Mouse (Mus musculus): ENCODE results near the gene Prkar1b.

Gene Prkar1b

DNA sequence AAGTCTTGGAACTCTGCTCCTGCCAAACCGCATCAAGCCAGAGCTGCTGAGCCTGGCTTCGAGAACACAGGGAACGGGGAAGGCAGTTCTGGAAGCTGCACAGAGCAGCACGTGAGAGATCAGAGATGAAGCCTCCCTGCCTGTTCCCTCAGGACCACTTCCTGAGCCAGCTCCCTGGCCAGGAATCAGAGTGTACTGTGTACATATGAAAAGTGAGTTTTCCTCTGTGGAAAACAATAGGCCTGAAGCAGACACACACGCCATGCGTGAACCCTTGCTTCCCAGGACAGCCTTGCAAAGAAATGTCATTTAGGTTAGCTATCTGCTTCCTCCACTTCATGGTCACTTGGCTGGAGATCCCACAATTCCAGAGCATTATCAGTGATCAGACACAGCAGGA lies 48.0 kb downstream of the Prkar1b start:
- no peak for DNase-seq (ENCODE audit: low read depth)

DNA sequence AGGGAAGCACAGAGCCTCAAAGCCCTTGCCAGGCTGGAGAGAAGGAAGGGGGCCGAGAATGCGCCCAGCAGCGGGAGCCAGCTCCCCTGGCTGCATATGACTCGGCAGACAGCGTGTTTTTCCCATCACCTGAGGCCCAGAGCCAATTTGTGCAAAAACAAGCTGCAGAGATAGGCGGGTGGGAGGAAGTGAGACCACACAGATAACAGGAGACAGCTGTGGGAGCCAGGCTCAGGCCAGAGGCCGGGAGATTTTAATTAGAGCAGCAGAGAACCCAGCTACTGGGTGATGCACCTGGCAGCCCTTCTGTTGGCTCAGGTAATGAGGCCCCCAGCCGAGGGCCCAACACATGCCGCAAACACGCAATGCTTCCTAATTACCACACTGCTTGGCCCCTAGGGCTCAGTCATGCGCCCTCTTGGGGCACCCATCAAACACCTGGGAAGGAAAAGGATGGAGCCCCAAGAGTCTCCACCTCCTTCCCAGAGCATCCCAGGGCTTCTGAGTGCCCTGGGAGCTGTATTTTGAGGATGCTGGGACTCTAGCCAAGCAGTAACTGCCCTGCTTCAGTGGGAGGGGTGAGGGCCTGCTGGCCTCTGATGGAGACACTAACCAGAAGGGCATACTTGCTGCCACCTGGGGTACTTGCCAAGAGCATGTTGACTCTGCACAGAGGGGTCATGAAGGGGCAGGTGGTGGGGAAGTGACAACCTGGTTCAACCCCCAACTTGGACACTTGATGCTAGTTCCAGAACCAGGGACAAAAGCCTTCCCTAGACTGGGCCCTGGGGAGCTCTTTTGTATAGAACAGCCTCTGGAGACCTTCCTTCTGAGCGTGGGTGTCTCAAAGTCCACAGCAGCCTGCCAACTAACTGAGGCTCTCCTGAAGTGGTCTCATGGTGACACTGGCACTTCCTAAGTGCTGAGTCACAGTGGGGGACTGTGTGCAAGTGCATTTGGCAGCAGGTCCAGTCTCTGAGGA lies 50.5 kb downstream of the Prkar1b start:
- DNase-seq (ENCODE audit: low read depth) = no peak

- no peak for DNase-seq (ENCODE audit: low read depth)
Observed at GRCm38 (mm10) chr5:139095297-139096110, 54.3 kb downstream of the Prkar1b start.

DNA sequence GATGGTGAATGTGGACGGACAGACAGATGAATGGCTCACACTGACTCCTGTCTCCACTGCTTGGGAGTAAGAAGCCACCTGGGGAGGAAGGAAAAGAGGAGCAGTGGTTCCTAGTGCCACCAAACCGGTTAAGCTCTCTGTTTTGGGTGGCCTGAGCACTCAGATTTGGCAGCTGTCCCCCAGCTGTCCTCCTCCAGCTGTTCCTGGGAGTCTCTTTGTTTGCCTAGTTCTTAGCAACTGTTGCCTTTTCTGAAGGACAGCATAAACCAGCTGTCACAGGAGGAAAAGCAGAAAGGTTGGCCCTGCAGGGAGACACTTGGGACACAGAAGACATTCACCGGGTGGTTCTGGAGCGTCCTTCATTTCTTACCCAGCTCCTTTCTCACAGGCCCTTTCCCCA lies 56.3 kb downstream of the Prkar1b start:
- DNase-seq (ENCODE audit: low read depth) = no peak

- DNase-seq (ENCODE audit: low read depth) = no peak
Observed at GRCm38 (mm10) chr5:139091713-139092112, 58.1 kb downstream of the Prkar1b start.

GRCm38 (mm10) chr5:139090162-139090561 lies 59.6 kb downstream of the Prkar1b start:
- no peak for DNase-seq (ENCODE audit: low read depth)

GRCm38 (mm10) chr5:139088173-139088572 lies 61.6 kb downstream of the Prkar1b start:
- DNase-seq (ENCODE audit: low read depth) = peak; percentile 50

- peak; percentile 38 for DNase-seq (ENCODE audit: low read depth)
Observed at GRCm38 (mm10) chr5:139084831-139085519, 64.8 kb downstream of the Prkar1b start.

DNA sequence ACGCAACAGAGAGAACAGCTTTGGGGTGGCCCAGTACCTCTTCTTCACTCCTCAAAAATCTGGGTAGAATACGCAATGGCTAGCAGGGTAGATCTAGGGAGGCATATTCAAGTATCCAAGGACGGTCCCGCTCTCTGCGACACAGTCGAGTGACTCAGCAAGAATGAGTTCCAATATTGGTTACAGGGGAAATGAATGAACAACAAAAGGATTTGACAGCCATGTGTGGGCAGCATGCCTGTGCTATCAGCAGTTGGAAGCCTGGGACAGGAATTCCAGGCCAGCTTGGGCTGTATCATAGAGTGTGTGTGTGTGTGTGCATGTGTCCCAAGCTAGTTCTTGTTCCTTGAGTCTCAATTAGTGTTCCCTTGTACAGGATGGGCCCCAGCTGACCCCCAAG lies 65.5 kb downstream of the Prkar1b start:
- DNase-seq (ENCODE audit: low read depth) = no peak

DNA sequence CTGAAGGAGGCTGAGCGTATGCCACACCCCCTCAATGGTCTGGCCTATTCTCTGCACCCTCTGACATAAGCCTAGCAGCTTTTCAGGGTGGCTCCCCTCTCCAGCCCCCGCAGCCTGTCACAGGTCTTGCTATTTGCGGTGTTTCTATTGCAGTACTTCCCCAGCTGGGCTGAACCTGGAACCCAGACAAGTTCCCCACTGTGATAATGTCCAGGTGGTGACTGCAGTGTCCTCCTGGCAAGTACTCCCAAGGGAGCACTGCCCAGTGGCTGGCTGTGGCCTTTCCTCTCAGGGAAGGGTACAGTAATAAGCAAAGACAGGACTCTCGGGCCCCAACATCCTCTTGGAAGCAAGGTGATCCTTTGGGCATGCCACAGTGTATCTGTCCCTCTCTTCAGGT lies 66.0 kb downstream of the Prkar1b start:
- no peak for DNase-seq (ENCODE audit: low read depth)

DNA sequence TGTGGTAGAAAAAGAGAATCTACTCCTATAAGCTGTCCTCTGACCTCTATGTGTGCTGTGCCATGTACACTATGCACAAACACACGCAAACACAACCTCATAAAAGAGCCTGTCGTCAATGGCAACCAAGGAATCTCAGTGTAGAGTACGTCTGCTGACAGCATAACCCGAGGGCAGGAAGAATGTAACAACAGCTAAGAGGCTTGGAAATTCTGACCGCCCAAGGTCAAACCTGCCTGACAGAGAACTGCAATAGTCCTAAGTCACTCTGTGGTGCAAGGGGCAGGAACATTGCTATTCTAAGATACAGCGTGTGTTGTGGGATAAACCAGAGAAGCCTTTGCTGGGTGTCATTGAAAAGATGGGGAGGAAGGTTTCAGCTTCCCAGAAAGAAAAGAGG lies 68.4 kb downstream of the Prkar1b start:
- DNase-seq (ENCODE audit: low read depth) = peak; percentile 15

DNA sequence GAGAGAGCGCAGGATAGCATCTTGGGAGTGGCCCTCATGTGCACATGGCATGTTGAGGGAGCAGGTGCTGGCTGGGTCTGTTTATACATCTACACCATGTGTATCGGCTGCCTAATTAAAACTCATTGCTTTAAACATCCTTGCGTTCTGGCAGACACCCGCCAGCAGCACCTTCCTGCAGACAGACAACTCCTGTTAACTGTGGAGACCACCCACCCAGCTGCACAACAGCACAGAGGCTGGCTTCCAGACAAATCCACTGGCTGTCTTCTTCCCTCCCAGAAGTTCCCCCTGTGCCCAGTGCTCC lies 71.7 kb downstream of the Prkar1b start:
- no peak for DNase-seq (ENCODE audit: low read depth)

GRCm38 (mm10) chr5:139077311-139078155 lies 72.3 kb downstream of the Prkar1b start:
- DNase-seq (ENCODE audit: low read depth) = no peak

DNA sequence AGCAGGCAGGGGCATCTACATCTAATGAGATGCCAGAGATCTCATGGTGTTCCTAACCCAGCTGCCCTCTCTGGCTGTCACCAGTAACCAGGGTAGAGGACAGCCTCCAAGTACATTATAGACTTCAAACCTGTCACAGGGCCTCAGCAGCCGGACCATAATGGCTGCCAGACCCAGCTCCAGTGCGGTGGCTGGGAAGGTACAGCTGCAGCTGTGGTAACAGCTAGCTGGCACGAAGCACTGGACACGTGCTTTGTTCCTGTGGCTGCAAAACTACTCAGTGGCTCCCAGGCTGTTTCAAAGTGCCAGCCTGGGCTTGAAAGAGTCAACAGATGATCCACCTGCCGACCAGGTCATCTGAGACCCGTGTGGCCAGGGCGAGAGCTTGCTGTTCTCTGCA lies 73.4 kb downstream of the Prkar1b start:
- no peak for DNase-seq (ENCODE audit: low read depth)

DNA sequence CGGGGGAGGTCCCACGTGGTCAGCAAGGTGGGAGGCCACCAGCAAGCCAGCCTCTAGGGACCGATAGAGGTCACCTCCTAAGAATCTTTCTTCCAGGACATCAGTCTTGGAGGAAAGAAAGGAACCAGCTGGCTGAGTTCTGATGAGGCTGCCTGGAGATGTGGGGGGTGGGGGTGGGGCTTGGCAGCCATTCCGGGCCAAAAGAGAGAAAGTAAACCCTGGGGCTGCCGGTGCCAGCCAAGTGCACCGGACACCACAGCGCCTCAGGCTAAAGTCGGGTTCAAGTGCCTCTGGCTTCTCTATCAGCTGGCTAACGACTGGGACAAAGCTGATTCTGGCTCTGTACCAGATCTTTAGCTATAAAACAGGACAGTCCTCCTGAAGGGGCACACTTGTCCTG lies 74.0 kb downstream of the Prkar1b start:
- no peak for DNase-seq (ENCODE audit: low read depth)

DNA sequence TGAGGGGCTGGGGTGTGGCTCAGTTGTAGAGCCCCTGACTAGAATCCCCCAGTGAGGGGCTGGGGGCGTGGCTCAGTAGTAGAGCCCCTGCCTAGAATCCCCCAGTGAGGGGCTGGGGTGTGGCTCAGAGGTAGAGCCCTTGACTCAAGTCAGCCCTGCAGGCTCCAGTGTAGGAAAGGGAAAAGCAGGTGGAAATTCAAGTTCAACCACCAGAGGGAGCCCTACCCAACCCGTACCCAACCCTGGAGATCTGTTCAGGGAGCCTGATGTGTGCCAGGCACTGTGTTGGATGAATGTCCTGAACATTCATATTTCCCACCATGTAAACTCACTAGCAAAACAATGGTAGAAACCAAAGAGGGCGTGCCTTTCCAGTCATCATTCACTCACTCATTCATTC lies 74.7 kb downstream of the Prkar1b start:
- peak; percentile 85 for DNase-seq (ENCODE audit: low read depth)

DNA sequence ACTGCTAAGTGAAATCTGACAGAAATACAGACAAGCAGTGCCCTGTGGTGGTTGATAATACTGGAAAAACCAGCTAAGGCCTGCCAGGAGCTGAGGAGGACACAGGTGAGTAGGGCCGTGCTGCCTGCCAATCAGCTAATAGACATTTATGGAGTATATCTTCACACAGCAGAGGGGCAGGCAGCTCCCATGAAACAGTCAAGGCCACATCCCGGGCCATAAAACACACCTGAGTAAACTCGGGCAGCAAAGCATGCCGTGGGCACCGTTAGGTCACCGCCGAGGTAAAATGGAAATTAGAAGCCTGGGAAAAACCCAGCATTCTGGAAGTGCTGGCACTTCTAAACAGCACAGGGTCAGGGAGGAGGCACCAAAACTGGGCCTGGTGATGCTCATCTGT lies 75.8 kb downstream of the Prkar1b start:
- no peak for DNase-seq (ENCODE audit: low read depth)

DNA sequence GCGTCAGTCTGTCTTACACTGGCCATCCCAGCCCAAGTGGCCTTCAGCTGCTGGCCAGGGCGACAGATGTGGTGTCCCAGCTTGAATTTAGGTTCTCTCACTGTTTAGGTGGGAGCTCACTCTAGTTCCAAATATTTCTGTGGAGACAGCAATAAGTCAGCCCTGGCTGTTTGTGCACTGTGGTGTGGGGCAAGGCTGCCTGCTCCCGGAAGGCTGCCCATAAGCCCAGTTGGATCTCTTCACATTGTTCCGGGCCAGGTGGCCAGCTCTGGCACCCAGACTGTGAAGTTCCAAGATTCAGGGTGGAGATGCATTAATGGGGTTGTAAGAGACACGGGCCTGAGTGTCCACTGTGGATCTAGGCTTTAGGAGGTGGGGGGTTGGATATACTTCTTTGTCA lies 76.9 kb downstream of the Prkar1b start:
- no peak for DNase-seq (ENCODE audit: low read depth)

DNA sequence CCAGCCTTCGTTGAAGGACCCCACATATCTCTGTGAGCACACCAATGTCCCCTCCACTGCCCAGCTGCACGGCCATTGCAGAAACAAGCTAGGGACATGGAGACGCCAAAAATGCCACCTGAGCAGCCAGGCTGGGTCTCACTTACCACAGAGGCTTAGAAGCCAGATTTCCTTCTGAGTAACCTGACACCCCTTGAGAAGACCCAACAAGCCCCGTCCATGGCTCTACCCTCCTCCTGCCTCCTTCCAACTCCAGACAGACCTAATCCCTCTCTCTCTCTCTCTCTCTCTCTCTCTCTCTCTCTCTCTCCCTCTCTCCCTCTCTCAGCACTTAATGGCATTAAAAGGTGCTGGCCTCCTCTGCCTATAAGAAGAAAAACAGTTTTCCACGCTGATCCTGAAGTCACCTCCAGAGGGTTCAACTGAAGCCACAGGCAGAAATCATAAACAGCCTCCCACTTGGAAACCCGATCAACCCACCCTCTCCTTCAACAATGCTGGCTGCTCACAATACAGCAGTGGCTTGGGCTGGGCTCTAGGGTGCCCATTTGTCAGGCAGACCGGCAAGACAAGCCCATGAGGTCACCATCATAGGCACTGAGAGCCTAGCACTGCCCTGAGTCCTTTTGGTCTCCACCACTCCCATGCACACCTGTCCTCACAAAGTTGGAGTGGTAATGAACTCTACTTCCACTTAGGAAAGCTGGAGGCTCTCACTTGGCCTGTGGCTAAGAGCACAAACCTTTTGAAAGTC lies 82.8 kb downstream of the Prkar1b start:
- DNase-seq (ENCODE audit: low read depth) = no peak

- no peak for DNase-seq (ENCODE audit: low read depth)
Observed at GRCm38 (mm10) chr5:139064611-139065010, 85.2 kb downstream of the Prkar1b start.

- no peak for DNase-seq (ENCODE audit: low read depth)
Observed at GRCm38 (mm10) chr5:139061680-139062079, 88.1 kb downstream of the Prkar1b start.
